Mouse (Mus musculus) cerebellum, postnatal 36 days (tissue): Measurements from ENCODE around the gene Slc9a2.
"Not testable (repeated sequence)": the region's sequence is repeated elsewhere in the genome, so short reads cannot be mapped to it uniquely, and the experiment has no call there.

Experiments used
- DNase-seq, 2 experiments: peaks; one replicate each; pipeline ENCODE4 v3.0.0; 2021 to 2022; ENCODE audit warnings: mixed read lengths in 2 of 2

Gene Slc9a2

DNA sequence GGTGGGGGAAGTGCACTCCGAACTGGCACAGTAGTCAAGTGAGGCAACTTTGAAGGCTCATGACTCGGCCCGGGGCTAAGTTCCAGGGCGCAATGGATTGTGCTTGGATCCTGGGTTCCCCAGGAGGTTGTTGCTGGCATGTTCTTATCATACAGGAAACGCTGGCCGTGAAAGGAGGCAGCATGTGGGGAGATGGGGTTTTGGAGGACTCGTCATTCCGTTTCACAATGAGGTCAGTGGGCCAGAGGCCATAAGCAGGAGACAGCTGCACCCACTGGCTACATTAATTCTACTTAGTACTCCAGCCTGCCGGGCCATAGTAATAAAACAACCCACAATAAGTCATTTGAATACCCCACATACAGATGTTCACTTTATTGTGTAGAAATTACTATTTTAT, 34.6 kb downstream of the Slc9a2 start:
- no peak for DNase-seq

DNA sequence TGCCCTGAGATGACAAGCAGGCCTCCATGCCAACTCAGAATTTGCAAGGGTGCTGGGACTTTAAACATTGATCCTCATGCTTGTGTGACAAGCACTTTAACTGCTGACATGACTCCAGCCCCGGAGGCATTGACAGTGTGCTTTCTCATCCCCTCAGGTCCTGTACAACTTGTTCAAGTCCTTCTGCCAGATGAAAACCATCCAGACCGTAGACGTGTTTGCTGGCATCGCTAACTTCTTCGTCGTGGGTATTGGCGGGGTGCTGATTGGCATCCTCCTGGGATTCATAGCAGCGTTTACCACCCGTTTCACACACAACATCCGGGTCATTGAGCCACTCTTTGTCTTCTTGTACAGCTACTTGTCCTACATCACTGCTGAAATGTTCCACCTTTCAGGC, 45.7 kb downstream of the Slc9a2 start:
- no peak for DNase-seq

GRCm38 (mm10) chr1:40727404-40727803, 47.0 kb downstream of the Slc9a2 start:
- DNase-seq, result no peak

- DNase-seq, result no peak
Measured at GRCm38 (mm10) chr1:40728636-40729035, 48.3 kb downstream of the Slc9a2 start.

- DNase-seq, result no peak
Measured at GRCm38 (mm10) chr1:40737671-40738070, 57.3 kb downstream of the Slc9a2 start.

- DNase-seq, result not testable (repeated sequence)
Measured at GRCm38 (mm10) chr1:40738246-40738645, 57.9 kb downstream of the Slc9a2 start.

DNA sequence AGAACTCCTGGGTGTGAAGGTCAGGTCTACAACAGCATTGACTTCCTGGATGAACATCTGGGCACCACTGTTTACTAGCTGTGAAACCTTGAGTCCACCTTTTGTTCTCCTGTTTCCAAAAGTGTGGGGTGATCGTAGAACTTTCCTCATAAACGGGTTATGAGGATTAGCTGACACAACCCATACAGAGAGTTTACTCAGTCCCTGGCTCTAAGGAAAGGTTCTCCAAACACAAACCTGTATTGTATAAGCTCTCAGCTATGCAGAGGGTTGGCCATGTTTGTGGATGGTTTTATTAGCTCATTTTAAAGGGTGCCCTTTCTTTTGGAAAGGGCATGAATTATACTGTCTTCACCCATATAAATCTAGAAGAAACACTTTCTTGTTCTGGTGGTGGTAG, 60.4 kb downstream of the Slc9a2 start:
- DNase-seq, result no peak

GRCm38 (mm10) chr1:40746089-40746488, 65.7 kb downstream of the Slc9a2 start:
- DNase-seq, result no peak

- no peak for DNase-seq
Measured at GRCm38 (mm10) chr1:40759751-40760445, 79.5 kb downstream of the Slc9a2 start.

DNA sequence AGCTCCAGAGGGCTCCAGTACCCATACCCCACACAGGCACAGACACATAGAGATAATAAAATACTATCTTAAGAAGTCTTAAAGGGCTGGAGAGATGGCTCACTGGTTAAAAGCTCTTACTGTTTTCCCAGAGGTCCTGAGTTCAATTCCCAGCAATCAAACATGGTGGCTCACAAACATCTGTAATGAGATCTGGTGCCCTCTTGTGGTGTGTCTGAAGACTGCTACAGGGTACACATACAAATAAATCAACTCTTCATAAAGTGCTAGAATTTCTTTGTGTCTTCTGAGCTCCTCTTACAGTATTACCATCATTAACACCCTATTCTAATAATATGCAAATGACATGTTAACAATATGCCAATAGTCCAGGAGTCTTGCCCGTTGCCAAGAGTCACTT, 83.7 kb downstream of the Slc9a2 start:
- DNase-seq, result no peak

DNA sequence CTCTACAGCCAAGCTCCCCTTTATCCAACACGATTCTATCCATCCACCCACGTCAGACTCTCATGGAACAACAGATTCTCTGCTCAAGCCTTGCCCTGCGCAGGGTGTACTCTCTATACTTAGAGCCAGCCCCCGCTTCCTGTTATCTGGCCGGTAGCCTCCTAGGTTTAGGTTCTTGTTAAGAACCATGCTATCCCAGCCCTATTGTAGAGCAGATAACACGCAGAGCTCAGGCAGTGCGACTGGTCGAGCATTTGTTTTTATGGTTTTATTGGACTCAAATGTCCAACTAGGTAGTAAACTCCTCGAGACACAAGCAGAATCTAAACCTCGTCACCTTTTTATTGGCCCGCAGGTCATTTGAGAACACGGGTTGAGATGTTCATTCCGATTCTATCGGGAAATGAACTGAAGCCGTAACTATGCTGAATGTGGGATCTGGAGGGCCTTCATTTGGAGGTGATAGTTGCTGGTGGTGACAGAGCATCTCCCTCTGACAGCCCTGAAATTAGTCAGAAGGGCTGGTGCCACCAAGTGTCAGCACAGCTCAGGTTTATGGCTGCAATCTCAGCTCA, 84.4 kb downstream of the Slc9a2 start:
- no peak for DNase-seq

DNA sequence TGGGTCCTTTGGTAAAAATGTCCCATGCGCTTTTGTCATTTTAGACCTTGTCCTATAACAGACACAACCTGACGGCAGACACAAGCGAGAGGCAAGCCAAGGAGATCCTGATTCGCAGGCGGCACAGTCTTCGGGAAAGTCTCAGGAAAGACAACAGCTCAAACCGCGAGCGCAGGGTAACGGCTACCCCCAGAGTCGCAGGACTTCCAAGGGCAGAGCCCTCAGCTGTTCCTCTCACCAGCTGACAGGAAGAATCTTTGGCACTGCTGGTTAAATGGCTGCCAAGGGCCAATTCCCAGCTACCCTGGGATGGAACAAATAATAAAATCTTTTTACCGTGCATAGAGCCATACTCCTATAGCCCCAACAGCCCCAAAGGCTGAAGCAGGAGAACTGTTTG, 85.1 kb downstream of the Slc9a2 start:
- DNase-seq, result no peak

DNA sequence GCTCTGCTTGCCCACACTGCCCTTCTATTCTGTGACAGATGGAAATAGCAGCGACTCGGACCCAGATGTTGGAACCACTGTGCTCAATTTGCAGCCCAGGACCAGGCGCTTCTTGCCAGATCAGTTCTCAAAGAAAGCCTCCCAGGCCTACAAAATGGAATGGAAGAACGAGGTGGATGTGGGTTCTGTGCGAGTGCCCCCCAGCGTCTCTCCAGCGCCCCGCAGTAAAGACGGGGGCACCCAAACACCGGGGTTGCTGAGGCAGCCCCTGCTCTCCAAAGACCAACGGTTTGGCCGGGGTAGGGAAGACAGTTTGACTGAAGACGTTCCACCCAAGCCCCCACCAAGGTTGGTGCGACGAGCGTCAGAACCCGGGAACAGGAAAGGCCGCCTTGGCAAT, 87.2 kb downstream of the Slc9a2 start:
- no peak for DNase-seq

GRCm38 (mm10) chr1:40768606-40769005, 88.2 kb downstream of the Slc9a2 start:
- DNase-seq, result peak; percentile 11 to 14

DNA sequence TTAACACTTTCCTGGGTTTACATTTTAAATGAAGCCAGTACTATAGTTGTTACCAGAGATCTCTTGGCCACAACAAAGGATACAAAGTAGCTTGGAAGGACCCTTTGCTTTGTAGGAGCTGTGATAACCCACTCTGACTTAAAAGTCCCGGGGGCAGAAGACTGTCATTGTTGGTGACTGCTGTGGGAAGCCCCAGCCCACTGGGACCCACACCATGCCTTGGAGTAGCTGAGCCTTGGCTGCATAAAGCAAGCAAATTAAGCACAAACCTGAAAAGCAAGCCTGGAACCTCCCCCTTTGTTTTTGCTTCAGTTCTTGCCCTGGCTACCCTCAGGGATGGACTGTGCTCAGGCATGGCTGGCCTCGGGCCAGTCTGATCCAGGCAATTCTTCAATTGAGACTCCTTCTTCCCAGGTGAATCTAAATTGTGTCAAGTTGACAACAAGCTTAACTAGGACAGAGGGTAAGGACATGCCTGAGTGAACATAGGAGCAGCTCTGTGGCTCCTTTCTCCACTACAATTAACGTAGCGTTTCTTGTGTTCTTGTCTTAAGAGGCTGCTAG, 89.0 kb downstream of the Slc9a2 start:
- DNase-seq, result no peak

DNA sequence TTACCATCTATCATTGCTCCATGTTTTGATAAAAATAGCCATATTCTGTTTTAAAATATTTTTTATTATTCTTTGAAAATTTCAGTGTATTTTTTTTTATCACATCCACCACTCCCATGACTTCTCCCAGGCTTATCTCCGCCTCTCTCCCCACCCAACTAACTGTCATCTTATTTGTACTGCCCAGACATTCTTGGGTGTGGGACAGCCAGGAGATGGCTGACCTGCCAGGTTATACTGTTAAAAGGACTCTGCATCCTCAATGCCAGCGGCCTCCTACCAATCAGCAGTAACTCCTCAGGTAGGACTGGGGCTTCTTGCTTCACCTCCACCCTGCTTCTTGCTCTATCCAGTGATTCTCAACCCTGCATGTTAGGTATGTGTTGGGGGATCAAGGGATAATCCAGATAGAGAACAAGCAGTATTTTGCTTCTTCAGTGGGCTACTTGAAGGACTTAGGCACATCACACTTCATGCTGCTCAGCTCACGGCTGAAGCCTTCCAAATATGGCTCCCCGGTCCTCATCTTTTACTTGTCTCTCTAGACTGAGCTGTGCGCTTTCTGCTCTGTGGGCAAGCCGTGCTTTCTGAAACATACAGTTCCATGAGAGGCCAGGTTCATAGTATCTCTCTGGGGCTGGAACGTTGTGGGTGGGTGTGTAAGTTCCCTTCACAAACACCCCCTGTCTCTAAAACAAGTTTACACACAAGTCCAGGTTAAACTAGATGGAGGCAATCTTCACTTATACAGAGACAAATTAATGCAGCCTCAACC, 91.0 kb downstream of the Slc9a2 start:
- DNase-seq, result no peak

- DNase-seq, result no peak
Measured at GRCm38 (mm10) chr1:40773234-40773633, 92.9 kb downstream of the Slc9a2 start.

DNA sequence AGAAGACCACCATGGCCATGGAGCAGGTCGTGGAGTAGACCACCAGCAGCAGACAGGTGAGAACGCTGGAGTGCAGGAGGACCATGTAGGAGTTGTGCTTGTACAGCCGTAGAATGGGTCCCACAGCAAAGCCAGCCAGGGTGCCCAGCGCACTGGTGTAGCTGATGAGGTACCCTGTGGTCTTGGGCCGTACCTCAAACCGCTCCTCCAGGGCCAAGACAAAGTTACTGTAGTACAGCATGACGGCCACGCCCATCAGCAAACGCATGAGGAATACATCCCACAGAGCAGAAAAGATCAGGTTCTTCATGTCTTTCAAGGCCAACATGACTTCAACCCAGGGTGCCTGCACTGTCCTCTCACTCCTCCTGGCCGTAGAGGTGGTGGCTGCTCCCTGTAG, 93.7 kb downstream of the Slc9a2 start:
- DNase-seq, result no peak

DNA sequence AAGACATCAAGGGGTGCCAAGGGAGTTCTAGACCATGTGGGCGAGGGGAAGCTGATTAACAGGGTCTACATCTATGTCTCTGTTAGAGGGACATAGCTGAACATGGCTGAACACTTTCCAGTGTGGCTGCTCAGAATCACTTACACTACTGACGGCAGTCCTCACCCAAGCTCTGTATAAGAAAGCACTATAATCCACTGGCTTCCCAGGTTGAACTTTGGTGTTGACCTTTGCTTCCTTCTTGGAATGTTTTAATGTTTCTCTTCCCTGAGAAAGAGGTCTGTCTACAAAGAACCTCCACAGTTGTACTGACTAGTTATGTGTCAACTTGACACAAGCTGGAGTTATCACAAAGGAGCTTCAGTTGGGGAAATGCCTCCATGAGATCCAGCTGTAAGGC, 95.7 kb downstream of the Slc9a2 start:
- no peak for DNase-seq

- DNase-seq, result no peak
Measured at GRCm38 (mm10) chr1:40776763-40777162, 96.4 kb downstream of the Slc9a2 start.

- DNase-seq, result no peak
Measured at GRCm38 (mm10) chr1:40783450-40783849, 103.1 kb downstream of the Slc9a2 start.

GRCm38 (mm10) chr1:40784306-40784705, 103.9 kb downstream of the Slc9a2 start:
- DNase-seq, result no peak

DNA sequence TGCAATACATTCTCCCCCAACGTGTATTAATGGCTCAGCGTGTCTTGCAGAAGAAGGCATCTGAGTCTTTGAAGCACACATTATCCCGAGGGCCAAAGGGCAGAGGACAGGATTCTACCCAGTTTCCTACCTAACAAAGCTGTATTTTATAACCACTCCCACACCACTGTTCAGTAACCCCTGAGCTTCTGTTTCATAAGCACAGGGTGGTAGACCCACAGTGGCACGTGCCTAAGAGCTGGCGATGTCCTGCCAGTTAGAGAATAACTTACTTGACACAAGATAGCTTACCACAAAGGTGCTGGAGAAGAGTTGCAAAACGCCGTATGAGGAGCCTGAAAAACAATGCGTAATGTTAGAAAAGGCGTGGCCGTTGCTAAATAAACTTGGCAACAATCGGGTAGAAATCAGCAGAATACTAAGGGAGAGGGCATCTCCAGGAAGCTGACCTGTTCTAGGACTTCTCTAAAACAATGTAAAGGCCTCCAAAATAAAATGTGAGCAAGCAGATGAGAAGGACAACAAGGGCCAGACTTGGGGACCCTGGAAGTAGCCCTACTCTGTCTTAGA, 105.6 kb downstream of the Slc9a2 start:
- no peak for DNase-seq
